Mouse (Mus musculus) skeletal muscle tissue, adult 2 months (tissue): ENCODE results near the gene Ap1g1.
"Not testable (repeated sequence)": the region's sequence is repeated elsewhere in the genome, so short reads cannot be mapped to it uniquely, and the experiment has no call there.

ENCODE experiments used
- DNase-seq: peaks from one replicate; pipeline ENCODE4 v3.0.0-alpha.2; 2012; ENCODE audit warnings: low read depth, low spot score

The Ap1g1 gene

GRCm38 (mm10) chr8:109778280-109778977 is at the start of gene Ap1g1:
Ap1g1 (plus strand) TSS chr8:109778554.
- peak; percentile 94 for DNase-seq

DNA sequence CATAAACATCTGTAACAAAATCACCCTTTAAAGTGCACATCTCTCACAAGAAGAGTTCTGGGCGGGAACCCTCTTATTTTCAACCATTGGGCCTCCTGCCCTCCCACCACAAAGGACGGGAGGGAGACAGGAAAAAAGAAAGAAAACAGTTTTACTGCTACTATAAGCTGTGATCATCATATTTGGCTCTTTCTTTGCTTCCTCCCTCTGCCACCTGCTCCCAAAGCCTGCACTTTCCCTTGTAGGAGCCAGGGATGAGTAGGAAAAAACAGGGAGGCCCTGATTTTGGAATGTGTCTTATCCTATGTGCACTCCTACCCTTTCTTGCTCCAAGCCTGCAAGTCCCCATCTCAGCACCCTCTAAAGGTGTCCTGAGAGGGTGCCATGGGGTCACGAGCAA is 47.3 kb upstream of the Ap1g1 start:
- no peak for DNase-seq

GRCm38 (mm10) chr8:109734018-109734417 is 44.3 kb upstream of the Ap1g1 start:
- DNase-seq = no peak

DNA sequence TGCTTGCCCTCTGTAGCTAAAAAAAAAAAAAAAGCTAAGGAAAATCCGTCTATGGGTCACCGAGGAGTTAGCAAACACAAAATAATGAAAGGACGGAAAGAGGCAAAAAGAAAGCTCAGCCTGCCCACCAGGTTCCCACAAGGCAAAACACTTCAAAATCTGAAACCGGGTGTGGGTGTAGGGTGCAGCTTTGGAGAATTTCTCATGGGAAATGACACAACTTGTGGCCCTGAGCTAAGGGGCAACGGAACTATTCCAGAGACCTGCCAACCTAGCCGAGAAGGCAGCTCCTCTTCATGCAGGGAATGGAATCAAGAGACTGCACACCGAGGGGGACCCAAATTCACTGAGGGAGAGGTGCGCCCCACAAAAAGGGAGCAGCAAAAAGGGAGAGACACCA is 41.5 kb upstream of the Ap1g1 start:
- DNase-seq = no peak

DNA sequence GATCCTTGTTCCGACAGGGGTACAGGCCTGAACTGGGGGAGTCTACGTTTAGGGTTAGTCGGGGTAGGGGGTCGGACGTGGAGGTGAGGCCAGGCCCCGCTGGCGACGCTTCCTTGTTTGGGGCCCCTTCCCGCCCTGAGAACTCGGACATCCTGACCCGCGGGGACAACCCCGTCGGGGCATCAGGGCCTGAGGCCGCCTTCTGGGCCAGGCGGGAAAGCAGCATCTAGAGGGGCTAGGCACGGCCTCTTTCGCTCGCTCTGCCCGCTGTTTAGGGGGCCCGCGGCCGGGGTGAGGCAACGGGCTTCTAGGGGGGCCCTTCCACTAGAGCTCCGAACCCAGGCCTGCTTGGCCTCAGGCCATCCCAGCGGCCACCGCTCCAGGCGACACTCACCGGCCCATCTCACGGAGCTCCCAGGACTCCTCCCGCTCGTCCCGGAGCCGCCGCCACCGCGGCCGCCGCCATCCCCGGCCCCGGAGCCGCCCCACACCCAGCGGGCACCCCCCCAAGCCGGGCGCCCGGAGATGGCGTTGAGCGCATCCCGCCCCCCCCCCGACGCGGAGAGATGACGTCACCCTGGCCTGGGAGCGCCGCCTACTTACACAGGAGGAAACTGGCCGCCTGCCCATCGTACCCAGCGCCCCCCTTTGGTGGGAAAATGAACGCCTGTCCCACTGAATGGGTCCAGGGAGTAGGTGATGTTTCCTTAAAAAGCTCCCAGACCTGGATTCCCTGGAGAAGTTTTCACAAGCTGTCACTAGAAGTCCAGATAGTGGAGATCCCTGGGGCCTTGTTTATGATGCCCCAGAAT is 40.9 kb upstream of the Ap1g1 start, which contains the start of gene Atxn1l:
Atxn1l (minus strand) TSS at position 503 of the 812 bp plus-strand sequence.
- peak; percentile 78 for DNase-seq

DNA sequence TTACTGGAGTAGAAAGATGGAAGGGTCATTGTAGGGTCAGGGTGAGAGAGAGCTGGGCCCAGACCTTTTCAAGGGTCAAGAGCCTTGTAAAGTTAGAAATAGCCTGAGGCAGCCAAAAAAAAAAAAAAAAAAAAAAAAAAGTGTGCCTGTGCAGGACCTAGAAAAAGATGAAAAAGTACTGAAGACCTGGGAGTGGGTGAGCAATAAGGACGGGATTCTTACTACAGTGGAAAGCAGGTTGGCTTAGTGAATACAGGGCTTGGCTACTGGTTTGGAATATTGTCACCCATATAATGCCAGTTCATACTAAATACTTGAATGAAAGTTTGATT is 40.3 kb upstream of the Ap1g1 start:
- DNase-seq = no peak

GRCm38 (mm10) chr8:109747468-109748199 is 30.7 kb upstream of the Ap1g1 start:
- DNase-seq = no peak

- DNase-seq = no peak
Observed at GRCm38 (mm10) chr8:109750274-109750673, 28.1 kb upstream of the Ap1g1 start.

GRCm38 (mm10) chr8:109750699-109751098 is 27.7 kb upstream of the Ap1g1 start:
- DNase-seq = no peak

- no peak for DNase-seq
Observed at GRCm38 (mm10) chr8:109751731-109752485, 26.4 kb upstream of the Ap1g1 start.

DNA sequence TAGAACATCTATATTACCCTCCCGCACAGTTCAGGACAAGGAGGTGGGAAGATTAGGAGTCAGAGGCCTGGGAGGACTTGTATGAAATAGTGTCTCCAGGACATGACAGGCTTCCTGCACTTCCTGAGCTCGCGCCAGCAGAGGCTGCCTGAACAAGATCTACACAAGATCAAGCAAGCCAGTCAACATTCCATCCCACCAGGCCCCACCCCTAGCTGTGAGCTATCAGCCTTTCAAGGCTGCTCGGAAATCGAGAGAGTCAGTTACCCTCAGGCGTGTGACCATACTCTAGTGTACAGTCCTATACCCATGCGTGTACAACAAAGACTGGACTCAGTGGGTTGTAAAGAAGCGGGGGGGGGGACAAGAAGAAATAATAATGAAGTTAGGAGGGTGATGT is 23.7 kb upstream of the Ap1g1 start:
- DNase-seq = no peak

GRCm38 (mm10) chr8:109755554-109755953 is 22.8 kb upstream of the Ap1g1 start:
- DNase-seq = not testable (repeated sequence)

- DNase-seq = no peak
Observed at GRCm38 (mm10) chr8:109756849-109757248, 21.5 kb upstream of the Ap1g1 start.

GRCm38 (mm10) chr8:109759426-109759825 is 18.9 kb upstream of the Ap1g1 start:
- no peak for DNase-seq

- DNase-seq = no peak
Observed at GRCm38 (mm10) chr8:109760221-109760620, 18.1 kb upstream of the Ap1g1 start.

GRCm38 (mm10) chr8:109764031-109764430 is 14.3 kb upstream of the Ap1g1 start:
- no peak for DNase-seq

- no peak for DNase-seq
Observed at GRCm38 (mm10) chr8:109766081-109766480, 12.3 kb upstream of the Ap1g1 start.

DNA sequence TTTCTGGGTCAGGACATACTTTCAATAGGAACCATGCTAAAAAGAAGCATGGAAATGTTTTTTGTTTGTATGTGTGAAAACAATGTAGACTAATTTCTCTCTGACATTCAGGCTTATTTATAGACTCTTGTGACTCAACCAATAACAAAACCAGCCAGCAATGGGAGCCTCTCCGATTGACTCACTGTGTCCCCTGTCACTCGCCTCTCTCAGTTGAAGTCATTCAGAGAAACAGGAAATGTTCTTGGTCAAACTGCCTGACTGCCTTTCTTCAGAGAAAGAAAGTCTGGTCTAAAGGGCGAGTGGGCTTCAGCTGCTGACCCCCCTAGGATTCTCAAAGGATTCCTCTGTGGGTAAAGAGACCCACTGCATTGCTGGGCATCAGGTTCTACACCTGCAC is 5.2 kb upstream of the Ap1g1 start:
- DNase-seq = no peak

- DNase-seq = no peak
Observed at GRCm38 (mm10) chr8:109777851-109778250, 503 bp upstream of the Ap1g1 start.

- DNase-seq = no peak
Observed at GRCm38 (mm10) chr8:109778993-109779421, 653 bp downstream of the Ap1g1 start.

- DNase-seq = no peak
Observed at GRCm38 (mm10) chr8:109779431-109780228, 1.3 kb downstream of the Ap1g1 start.
